Mouse (Mus musculus) lung, adult 18-20 months (tissue): ENCODE results near the gene Fstl1.

Source experiments
- DNase-seq, 2 experiments: peaks; one replicate each; pipeline ENCODE4 v3.0.0; 2022; ENCODE audit warnings: mixed read lengths in 2 of 2

Fstl1 gene

GRCm38 (mm10) chr16:37788367-37789014, 11.8 kb downstream of the Fstl1 start:
- peak; percentile 55 to 63 for DNase-seq

- DNase-seq, result peak; percentile 33 to 62
Observed at GRCm38 (mm10) chr16:37789015-37789381, 12.3 kb downstream of the Fstl1 start.

- no peak for DNase-seq
Observed at GRCm38 (mm10) chr16:37789394-37789920, 12.8 kb downstream of the Fstl1 start.

- no peak for DNase-seq
Observed at GRCm38 (mm10) chr16:37790008-37790780, 13.5 kb downstream of the Fstl1 start.

- DNase-seq, result peak; percentile 18 to 31
Observed at GRCm38 (mm10) chr16:37790781-37791175, 14.1 kb downstream of the Fstl1 start.

GRCm38 (mm10) chr16:37795651-37796150, 19.0 kb downstream of the Fstl1 start:
- no peak for DNase-seq

- no peak for DNase-seq
Observed at GRCm38 (mm10) chr16:37796270-37796669, 19.6 kb downstream of the Fstl1 start.

GRCm38 (mm10) chr16:37801097-37801496, 24.4 kb downstream of the Fstl1 start:
- DNase-seq, result no peak

GRCm38 (mm10) chr16:37802686-37803295, 26.1 kb downstream of the Fstl1 start:
- no peak for DNase-seq

GRCm38 (mm10) chr16:37803387-37803950, 26.8 kb downstream of the Fstl1 start:
- no peak for DNase-seq

GRCm38 (mm10) chr16:37805746-37806495, 29.2 kb downstream of the Fstl1 start:
- no peak for DNase-seq

- no peak for DNase-seq
Observed at GRCm38 (mm10) chr16:37807269-37807668, 30.6 kb downstream of the Fstl1 start.

- DNase-seq, result peak; percentile 58 to 74
Observed at GRCm38 (mm10) chr16:37808866-37809622, 32.4 kb downstream of the Fstl1 start.

GRCm38 (mm10) chr16:37809623-37809992, 32.9 kb downstream of the Fstl1 start:
- DNase-seq, result no peak

GRCm38 (mm10) chr16:37811874-37812273, 35.2 kb downstream of the Fstl1 start:
- DNase-seq, result no peak

- DNase-seq, result no peak
Observed at GRCm38 (mm10) chr16:37812474-37812886, 35.8 kb downstream of the Fstl1 start.

GRCm38 (mm10) chr16:37813691-37814382, 37.2 kb downstream of the Fstl1 start:
- no peak for DNase-seq

GRCm38 (mm10) chr16:37814383-37814971, 37.8 kb downstream of the Fstl1 start:
- peak; percentile 82 to 86 for DNase-seq

- DNase-seq, result no peak
Observed at GRCm38 (mm10) chr16:37817986-37818385, 41.3 kb downstream of the Fstl1 start.

GRCm38 (mm10) chr16:37823949-37824348, 47.3 kb downstream of the Fstl1 start:
- DNase-seq, result no peak
